Mouse (Mus musculus) intestine, postnatal 0 days (tissue): ENCODE measurements around the gene Bcan. TPM values are rescaled to one million over a fixed set of nuclear protein-coding genes. Genes with fewer than 3 reads are reported as not detected.

Experiments
- ATAC-seq: fragments of 200-750 bp; cut with Nextera tagmentation; 2 replicates; pipeline ENCODE4 v1.8.0; 2017; ENCODE audit warnings: mild to moderate bottlenecking, moderate TSS enrichment, moderate library complexity
- H3K27ac ChIP-seq: fragments of 300-500 bp; sonication (generic); 2 replicates; pipeline ENCODE4 v1.5.1; 2014; ENCODE audit warnings: mild to moderate bottlenecking, low read depth, low read length, moderate library complexity
- H3K27me3 ChIP-seq: fragments of 300-500 bp; sonication (generic); replicated peaks from 2 replicates; pipeline ENCODE4 v1.6.1; 2014; ENCODE audit warnings: low read length, mixed read lengths; ENCODE audit not compliant: control insufficient read depth, insufficient read depth
- H3K36me3 ChIP-seq: fragments of 300-500 bp; sonication (generic); 2 replicates; pipeline ENCODE4 v1.6.1; 2014; ENCODE audit warnings: mild to moderate bottlenecking, moderate library complexity; ENCODE audit not compliant: control insufficient read depth, insufficient read depth
- H3K4me1 ChIP-seq: fragments of 300-500 bp; sonication (generic); replicated peaks from 2 replicates; pipeline ENCODE4 v1.6.1; 2014; ENCODE audit warnings: antibody characterized with exemption, low read length, mixed read lengths; ENCODE audit not compliant: control insufficient read depth, insufficient read depth
- H3K4me2 ChIP-seq: fragments of 300-500 bp; sonication (generic); replicated peaks from 2 replicates; pipeline ENCODE4 v1.6.1; 2014; ENCODE audit warnings: low read depth, mild to moderate bottlenecking, moderate library complexity
- H3K4me3 ChIP-seq: fragments of 300-500 bp; sonication (generic); 2 replicates; pipeline ENCODE4 v1.5.1; 2014; ENCODE audit warnings: low read depth, low read length
- H3K9ac ChIP-seq: fragments of 300-500 bp; sonication (generic); 2 replicates; pipeline ENCODE4 v1.6.1; 2014; ENCODE audit warnings: mild to moderate bottlenecking, low read depth, low read length
- H3K9me3 ChIP-seq: fragments of 300-500 bp; sonication (generic); 2 replicates; pipeline ENCODE4 v1.6.1; 2016; ENCODE audit warnings: mixed run types; ENCODE audit not compliant: control insufficient read depth
- CTCF ChIP-seq: sonication (generic); IDR thresholded peaks from 2 replicates; pipeline ENCODE4 v1.5.1; 2016; ENCODE audit warnings: low read depth, mild to moderate bottlenecking, control low read depth, antibody characterized with exemption, moderate library complexity
- WGBS: fragments of 180-500 bp; shearing (Covaris S2); extraction: QIAGEN DNeasy Blood & Tissue Kit; methylation state at CpG from one replicate; pipeline ENCODE4 v1.1.7; 2014; 5-methylcytosine and 5-hydroxymethylcytosine counted together
- polyA plus RNA-seq: library from polyadenylated mRNA; unstranded; fragments of >200 nt; fragmentation: Nextera tagmentation; extraction: Ambion mirVana; gene quantifications from 2 replicates; pipeline ENCODE4 v1.2.1, GENCODE M21; 2015

The Bcan gene
- polyA plus RNA-seq, 1 experiment from 2014 or later, result 0.17 TPM

GRCm38 (mm10) chr3:88010634-88011265 lies 10.7 kb upstream of the Bcan start:
- no peak overlapping the region for H3K9ac ChIP-seq

GRCm38 (mm10) chr3:88005822-88006786 lies 6.1 kb upstream of the Bcan start:
- Histone ChIP-seq H3K27ac (no peak overlapping the region), H3K9ac (no peak overlapping the region), H3K36me3 (no peaks in the 10 kb centered on the region), H3K27me3 (peaks cover 17% of the 10 kb centered on the region), H3K4me2 (no peak overlapping the region), H3K4me1 (no peaks in the 10 kb centered on the region), H3K4me3 (no peak overlapping the region), H3K9me3 (no peaks in the 10 kb centered on the region)
- no peak for ATAC-seq
- 77% methylated on average over 18 of the region's 18 CpGs for WGBS
- peak; percentile 65 for TF ChIP-seq CTCF

More at GRCm38 (mm10) chr3:88010634-88011265, 10.7 kb upstream of the Bcan start:
- ATAC-seq, result no peak
- 0 out of 2 replicates have a peak, but pooled peaks cover 4% of the 10 kb centered on the region for H3K27me3 ChIP-seq
- H3K4me1 ChIP-seq, result no peaks in the 10 kb centered on the region
- H3K9me3 ChIP-seq, result no peaks in the 10 kb centered on the region
- peak; percentile 66 for TF ChIP-seq CTCF
- no peak overlapping the region for H3K4me2 ChIP-seq
- H3K36me3 ChIP-seq, result no peaks in the 10 kb centered on the region
- no peak overlapping the region for H3K27ac ChIP-seq
- H3K4me3 ChIP-seq, result no peak overlapping the region
- 11% methylated on average over 6 of the region's 6 CpGs for WGBS

GRCm38 (mm10) chr3:88002291-88002976 lies 2.4 kb upstream of the Bcan start:
- H3K36me3 ChIP-seq, result no peaks in the 10 kb centered on the region
- H3K4me1 ChIP-seq, result no peaks in the 10 kb centered on the region
- H3K9ac ChIP-seq, result no peak overlapping the region
- TF ChIP-seq CTCF, result peak; percentile 16; the same call in 1 of the 2 replicates
- no peak overlapping the region for H3K4me2 ChIP-seq
- no peaks in the 10 kb centered on the region for H3K9me3 ChIP-seq
- H3K4me3 ChIP-seq, result no peak overlapping the region
- no peak overlapping the region for H3K27ac ChIP-seq
- H3K27me3 ChIP-seq, result peaks cover 52% of the 10 kb centered on the region
- ATAC-seq, result no peak
- 2% methylated on average over 17 of the region's 17 CpGs for WGBS

GRCm38 (mm10) chr3:88000816-88001595 lies 976 bp upstream of the Bcan start:
- Histone ChIP-seq H3K27ac (no peak overlapping the region), H3K4me3 (no peak overlapping the region), H3K4me2 (no peak overlapping the region), H3K9me3 (no peaks in the 10 kb centered on the region), H3K36me3 (no peaks in the 10 kb centered on the region), H3K4me1 (peaks cover 4% of the 10 kb centered on the region; the same call in 1 of the 2 replicates), H3K9ac (no peak overlapping the region), H3K27me3 (peaks cover 67% of the 10 kb centered on the region)
- TF ChIP-seq CTCF, result no peak
- 14% methylated on average over 11 of the region's 11 CpGs for WGBS
- ATAC-seq, result no peak

- Histone ChIP-seq H3K9me3 (no peaks in the 10 kb centered on the region), H3K4me2 (peak overlapping the region; percentile 57), H3K4me3 (peak overlapping the region; percentile 20; the same call in 1 of the 2 replicates), H3K9ac (no peak overlapping the region), H3K36me3 (no peaks in the 10 kb centered on the region), H3K4me1 (peaks cover 4% of the 10 kb centered on the region; the same call in 1 of the 2 replicates), H3K27me3 (peaks cover 82% of the 10 kb centered on the region), H3K27ac (no peak overlapping the region)
- no peak for ATAC-seq
- WGBS, result 3% methylated on average over 38 of the region's 38 CpGs
- TF ChIP-seq CTCF, result no peak
Measured at GRCm38 (mm10) chr3:87999243-87999895, 661 bp downstream of the Bcan start.
